Mouse (Mus musculus): ENCODE data around the gene Zfp931.
"Not testable (repeated sequence)": the region's sequence is repeated elsewhere in the genome, so short reads cannot be mapped to it uniquely, and the experiment has no call there.

Zfp931 gene

GRCm38 (mm10) chr2:178078166-178078717, at the start of gene Zfp931:
TSS of gene Zfp931 (minus strand) at chr2:178078476.
- DNase-seq, result not testable (repeated sequence)

GRCm38 (mm10) chr2:178126041-178126820, 48.0 kb upstream of the Zfp931 start:
- DNase-seq, result no peak

GRCm38 (mm10) chr2:178125427-178125826, 47.2 kb upstream of the Zfp931 start:
- DNase-seq, result no peak

- DNase-seq, result no peak
Observed at GRCm38 (mm10) chr2:178123466-178123865, 45.2 kb upstream of the Zfp931 start.

GRCm38 (mm10) chr2:178121946-178122665, 43.8 kb upstream of the Zfp931 start:
- DNase-seq, result no peak

GRCm38 (mm10) chr2:178121375-178121688, 43.1 kb upstream of the Zfp931 start:
- no peak for DNase-seq

- no peak for DNase-seq
Observed at GRCm38 (mm10) chr2:178120651-178121374, 42.5 kb upstream of the Zfp931 start.

- DNase-seq, result no peak
Observed at GRCm38 (mm10) chr2:178120356-178120645, 42.0 kb upstream of the Zfp931 start.

GRCm38 (mm10) chr2:178119561-178120355, 41.5 kb upstream of the Zfp931 start:
- DNase-seq, result no peak

- no peak for DNase-seq
Observed at GRCm38 (mm10) chr2:178118801-178119560, 40.7 kb upstream of the Zfp931 start, which contains the start of gene Phactr3. TSS of gene Phactr3 (plus strand) at chr2:178118975.

GRCm38 (mm10) chr2:178117946-178118345, 39.7 kb upstream of the Zfp931 start:
- DNase-seq, result peak; percentile 46

- DNase-seq, result peak; percentile 28
Observed at GRCm38 (mm10) chr2:178101957-178102356, 23.7 kb upstream of the Zfp931 start.

- DNase-seq, result peak; percentile 41
Observed at GRCm38 (mm10) chr2:178098021-178098420, 19.7 kb upstream of the Zfp931 start.

GRCm38 (mm10) chr2:178089586-178089985, 11.3 kb upstream of the Zfp931 start:
- DNase-seq, result no peak

- DNase-seq, result peak; percentile 74
Observed at GRCm38 (mm10) chr2:178058195-178058594, 20.1 kb downstream of the Zfp931 start.

GRCm38 (mm10) chr2:178027601-178028000, 50.7 kb downstream of the Zfp931 start:
- DNase-seq, result not testable (repeated sequence)

GRCm38 (mm10) chr2:178023861-178024260, 54.4 kb downstream of the Zfp931 start:
- not testable (repeated sequence) for DNase-seq

- peak; percentile 16 for DNase-seq
Observed at GRCm38 (mm10) chr2:178023011-178023611, 55.2 kb downstream of the Zfp931 start, which contains the start of gene Zfp971. TSS of gene Zfp971 (plus strand) at chr2:178023284.

- not testable (repeated sequence) for DNase-seq
Observed at GRCm38 (mm10) chr2:178020773-178021172, 57.5 kb downstream of the Zfp931 start.

- DNase-seq, result not testable (repeated sequence)
Observed at GRCm38 (mm10) chr2:178019486-178019885, 58.8 kb downstream of the Zfp931 start.
